Mouse (Mus musculus) kidney, adult 11 months (tissue): ENCODE data around the gene Sec31b.

Source experiments
- DNase-seq: peaks from one replicate; pipeline ENCODE4 v3.0.0; 2022

The Sec31b gene

GRCm38 (mm10) chr19:44545321-44546041 lies at the start of gene Sec31b:
Gene Sec31b (minus strand): TSS chr19:44545864.
- DNase-seq: peak; percentile 58

- DNase-seq: no peak
These were observed 48.5 kb upstream of the Sec31b start for GRCm38 (mm10) chr19:44594180-44594579.

DNA sequence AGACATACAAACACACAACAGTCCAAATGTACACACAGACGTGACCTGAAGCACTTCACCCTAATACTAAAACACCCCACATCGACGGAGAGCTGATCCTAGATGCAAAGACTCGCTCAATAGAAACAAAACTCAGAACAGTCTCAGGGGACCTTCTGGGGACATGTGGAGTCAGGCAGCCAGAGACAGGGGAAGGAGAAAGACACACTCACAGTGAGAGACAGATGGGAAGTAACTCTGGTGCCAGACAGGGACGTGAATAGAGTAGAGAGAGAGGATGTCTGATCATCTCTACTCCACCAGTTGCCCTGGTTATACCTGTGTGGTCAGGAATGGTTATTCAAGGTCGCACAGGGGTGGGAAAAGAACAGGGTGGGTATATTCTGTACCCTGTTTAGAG lies 46.0 kb upstream of the Sec31b start:
- DNase-seq: no peak

DNA sequence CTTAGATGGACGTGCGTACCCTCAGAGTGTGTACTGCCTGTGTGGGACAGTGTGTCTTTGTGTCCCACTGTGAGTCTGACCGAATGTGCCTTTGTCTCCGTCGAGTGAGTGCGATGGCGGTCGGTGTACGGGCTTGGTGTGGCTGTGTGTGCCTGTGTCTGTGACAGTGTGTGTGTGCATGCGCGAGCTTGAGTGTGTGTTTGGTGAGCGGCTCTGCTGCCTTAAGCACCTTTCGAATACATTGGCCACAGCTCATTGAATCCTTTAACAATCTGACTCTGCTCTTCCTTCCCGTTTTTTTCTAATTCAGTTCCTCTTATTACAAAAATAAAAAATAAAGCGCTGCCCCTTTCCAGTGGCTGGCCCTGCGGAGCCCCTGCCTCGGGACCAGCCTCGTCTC lies 45.3 kb upstream of the Sec31b start:
- no peak for DNase-seq

DNA sequence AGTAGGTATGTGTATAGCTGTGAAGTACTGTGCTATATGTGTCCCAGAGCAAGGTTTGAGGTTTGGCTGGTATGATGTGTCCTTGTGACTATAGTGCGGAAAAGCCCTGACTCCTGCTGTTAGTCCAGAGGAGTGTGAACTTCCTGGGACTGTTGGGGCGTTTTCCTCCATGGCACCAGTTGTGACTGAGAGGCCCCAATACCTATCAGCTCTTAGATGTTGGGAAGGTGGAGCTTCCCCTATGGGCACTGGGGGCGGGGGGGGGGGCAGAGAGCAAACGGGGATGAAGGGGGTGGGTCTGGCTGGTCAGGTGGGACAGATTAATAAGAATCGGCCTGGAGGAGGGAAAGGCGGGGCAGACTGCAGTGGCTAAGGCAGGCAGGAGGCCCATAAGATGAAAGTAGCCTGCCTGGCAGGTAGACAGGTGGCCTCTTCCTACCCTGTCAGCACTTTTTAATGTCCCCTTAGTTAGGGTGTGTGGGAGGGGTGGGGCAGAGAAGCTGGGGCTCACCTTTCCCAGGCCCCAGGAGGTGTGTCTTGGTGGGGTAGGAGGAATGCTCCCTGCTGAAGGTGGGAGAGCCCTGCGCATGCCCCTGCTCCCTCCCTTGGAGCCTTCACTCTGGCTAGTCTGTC lies 44.0 kb upstream of the Sec31b start:
- DNase-seq: no peak

DNA sequence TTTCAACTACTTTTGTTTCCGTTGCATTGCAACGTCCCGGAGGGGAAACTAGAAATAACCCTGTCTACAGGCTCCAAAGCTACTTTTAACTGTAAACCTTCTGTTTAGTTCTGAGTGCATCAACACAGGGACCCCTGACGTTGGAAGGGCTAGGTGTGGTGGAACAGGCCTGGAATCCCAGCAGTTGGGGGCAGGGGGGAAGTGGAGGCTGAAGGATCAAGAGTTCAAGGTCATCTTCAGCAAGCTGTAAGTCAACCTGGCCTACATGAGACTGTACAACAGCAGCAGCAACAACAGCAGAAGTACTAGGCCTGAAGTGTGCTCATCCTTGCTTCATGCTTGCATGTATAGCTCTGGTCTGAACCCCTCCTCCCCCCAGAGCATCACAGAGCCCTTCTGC lies 42.4 kb upstream of the Sec31b start:
- no peak for DNase-seq

DNA sequence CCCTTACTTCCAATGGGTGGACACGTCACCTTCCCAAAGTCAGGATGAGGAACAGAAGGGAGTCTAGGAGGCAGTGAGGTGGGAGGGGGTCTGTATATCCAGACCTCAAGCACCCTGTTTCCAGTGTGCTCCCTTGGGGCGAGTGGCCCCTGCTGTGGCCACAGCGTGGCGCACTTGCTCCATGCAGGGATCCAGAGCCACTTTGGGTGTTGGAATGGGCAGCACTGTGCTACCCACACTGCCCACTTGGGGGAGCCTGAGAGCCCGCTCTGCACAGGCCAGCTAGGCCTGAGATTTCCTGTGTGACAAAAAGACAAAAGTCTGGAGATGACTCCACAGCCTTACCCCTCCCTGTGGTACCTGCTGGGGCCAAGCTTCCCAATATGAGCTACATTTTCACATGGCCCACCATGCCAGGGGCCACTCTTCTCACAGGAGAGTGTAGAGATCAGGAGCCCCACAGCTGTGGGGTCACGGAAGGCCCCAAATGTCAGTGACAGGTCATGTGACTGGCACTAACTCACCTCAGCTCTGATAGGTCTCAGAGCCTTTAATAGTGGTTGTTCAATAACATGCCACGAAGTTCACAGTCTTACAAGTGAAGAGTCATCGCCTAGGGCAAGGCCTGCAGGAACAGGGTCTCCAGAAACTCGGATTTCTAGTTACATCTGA lies 37.1 kb upstream of the Sec31b start:
- DNase-seq: peak; percentile 85

- DNase-seq: no peak
These were observed 36.4 kb upstream of the Sec31b start for GRCm38 (mm10) chr19:44582103-44582502.

DNA sequence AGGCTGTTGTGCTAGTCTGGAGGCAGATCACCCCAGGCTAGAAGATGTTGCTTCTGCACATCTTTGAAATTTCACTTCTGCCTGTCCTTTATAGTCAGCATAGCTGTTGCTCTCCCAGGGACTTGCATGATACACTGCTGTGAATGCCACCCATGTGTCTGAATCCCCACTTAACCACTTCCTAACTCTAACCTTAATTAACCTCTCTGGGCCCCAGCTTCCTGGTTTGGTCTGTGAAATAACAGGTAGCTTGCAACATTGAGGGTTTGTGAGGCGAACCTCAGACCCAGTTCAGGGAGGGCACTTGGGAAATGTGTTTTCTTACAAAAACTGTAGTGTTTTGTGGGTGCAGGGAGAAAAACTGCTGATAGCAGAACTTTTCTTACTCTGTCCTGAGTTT lies 32.4 kb upstream of the Sec31b start:
- DNase-seq: no peak

DNA sequence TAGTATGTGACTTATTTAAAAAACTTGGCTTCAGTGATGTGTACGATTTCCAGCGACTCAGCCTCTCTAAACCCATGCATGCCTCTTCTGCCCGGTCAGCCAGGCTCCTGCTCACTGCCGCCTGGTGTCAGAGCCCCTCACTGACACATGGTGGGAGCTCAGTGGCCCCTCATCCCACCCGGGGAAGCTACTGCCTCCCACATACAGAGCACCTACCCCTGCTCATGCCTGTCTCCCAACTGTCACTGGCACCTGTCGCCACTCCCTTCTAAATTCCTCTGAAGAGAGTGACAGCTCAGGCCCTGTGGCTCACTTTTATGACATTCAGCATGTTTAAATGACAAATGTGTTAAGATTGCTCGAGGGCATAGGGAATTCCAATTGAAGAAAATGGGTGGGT lies 30.6 kb upstream of the Sec31b start:
- DNase-seq: no peak

DNA sequence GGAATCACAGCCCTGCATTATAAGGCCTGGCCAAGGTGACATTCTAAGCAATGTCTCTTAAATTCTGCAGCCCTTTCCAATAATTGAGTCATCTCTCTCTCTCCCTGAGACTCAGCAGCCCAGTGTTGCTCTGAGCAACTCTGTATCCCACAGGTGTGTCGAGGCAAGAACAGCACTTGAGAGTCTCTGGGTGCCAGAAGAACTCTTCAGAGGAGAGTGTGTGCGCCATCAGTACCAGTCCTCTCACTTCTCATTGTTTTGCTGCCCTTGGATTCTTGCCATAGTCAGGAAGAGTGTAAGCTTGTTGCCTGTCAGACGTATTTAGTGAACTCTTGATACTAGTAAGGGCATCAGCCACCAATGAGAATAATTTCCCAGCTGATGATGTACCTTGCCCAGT lies 22.1 kb upstream of the Sec31b start:
- no peak for DNase-seq

GRCm38 (mm10) chr19:44564006-44564405 lies 18.3 kb upstream of the Sec31b start:
- DNase-seq: no peak

DNA sequence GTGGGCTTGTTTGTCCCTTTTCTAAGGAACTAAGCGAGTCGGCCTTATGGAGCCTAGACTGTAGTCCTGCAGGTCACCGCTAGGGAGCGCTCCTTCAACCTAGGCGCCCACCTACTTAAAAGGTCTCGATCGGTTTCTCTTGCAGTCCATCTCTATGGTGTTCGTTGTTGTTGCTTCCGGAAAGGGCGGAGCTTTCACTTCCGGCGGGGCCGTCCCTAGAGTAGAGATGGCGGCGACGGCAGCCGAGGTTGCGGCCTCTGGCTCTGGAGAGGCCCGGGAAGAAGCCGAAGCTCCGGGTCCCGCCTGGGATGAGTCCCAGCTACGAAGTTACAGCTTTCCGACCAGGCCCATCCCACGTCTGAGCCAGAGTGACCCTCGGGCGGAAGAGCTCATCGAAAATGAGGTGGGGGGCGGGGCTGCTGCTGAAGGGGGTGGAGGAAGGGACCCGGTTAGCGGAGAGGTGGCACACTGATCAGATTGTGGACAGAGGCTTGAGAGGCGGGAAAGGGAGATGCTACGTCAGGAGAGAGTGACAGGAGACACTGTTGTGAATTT lies 17.1 kb upstream of the Sec31b start, which contains the start of gene Hif1an:
TSS of gene Hif1an (plus strand) at position 199 of the 555 bp plus-strand sequence.
- DNase-seq: peak; percentile 97

DNA sequence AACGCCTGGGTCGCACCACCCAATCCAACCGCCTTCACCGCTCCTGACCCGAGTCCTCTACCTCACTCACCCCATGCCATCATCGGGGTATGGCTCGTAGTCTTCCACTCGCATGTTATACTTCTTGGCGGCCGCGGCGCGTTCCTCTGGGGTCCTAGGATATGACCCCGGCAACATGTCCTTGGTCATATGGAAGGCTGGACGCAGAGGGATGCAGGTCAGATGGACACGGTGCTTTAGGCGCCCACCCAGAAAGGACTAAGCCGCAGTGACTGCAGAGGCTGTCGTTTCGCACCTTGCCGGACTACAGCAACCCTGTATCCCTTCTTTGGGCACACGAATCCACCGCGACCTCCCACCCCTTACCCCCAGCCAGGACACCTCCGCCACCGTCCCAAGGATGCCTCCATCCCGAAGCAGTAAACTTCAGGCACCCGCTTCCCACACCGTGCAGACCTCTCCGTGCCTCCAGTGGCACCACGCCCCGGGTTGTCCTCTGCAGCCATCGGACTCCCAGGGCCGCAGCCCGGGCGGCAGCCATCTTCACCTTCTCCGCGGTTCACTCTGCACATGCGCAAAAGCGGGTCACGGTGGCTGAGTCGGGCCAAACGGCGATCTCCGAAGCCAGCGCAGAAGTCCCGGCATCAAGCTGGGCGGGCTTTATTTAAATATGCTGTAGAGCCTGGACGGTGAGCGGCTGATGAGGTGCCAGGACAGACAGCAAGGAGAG lies 9.4 kb upstream of the Sec31b start, which contains the start of gene Ndufb8:
TSS of gene Ndufb8 (minus strand) at position 580 of the 730 bp plus-strand sequence.
- peak; percentile 93 for DNase-seq

DNA sequence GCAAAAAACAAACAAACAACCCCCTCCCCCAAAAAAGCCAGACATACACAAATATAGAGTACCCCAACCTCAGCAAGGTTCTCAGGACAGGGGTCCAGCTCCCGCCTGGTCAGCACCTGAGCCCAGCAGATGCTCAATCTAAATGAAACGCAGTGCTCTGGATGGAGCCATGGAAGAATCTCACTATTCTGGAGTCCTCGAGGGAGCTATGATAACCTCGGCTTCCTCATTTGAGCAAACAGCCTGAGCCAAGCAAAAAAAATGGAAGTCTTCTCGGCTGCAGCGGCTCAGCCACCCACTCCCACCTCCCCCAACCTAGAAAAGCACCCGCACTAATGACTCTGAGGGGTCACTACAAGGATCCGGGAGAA lies 8.8 kb upstream of the Sec31b start:
- DNase-seq: no peak

- DNase-seq: peak; percentile 68
These were observed 7.6 kb upstream of the Sec31b start for GRCm38 (mm10) chr19:44553286-44553685.

GRCm38 (mm10) chr19:44552731-44553130 lies 7.1 kb upstream of the Sec31b start, which contains the start of gene Gm20538:
Gene Gm20538 (minus strand): TSS chr19:44552831.
- DNase-seq: no peak

DNA sequence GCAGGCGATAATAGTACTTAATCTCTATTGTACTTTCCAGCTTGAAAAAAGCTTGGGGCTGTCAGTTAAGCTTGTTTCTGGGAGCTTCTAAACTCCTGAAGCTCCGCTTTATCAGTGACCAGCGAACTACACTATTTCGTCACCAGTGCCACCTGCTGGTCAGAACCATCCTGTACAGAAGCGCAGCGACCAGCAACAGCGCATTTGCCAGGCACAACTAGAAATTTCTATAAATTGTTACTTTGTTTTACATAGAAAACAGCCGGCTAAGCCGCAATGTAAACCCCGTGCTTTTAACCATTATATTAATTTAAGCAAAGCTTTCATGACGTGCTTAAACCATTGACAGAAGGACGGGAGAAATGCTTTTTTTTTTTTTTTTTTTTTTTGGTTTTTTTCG lies 889 bp downstream of the Sec31b start:
- peak; percentile 56 for DNase-seq

DNA sequence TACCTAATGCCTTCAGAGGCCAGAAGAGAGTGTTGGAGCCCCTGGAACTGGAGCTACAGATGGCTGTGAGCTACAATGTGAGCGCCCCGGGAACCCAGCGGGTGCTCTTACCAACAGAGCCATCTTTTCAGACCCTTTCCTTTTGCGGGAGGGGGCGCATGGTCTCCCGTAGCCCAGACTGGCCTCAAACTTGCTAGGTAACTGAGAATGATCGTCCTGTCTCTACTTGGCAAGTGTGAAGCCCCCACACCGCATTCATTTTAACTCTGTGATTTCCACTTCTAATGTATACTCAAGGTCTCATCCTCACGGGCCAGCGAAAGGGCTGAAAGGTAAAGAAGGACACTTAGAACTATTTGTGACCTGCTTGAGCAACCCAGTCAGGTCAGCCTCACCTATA lies 1.3 kb downstream of the Sec31b start:
- no peak for DNase-seq

DNA sequence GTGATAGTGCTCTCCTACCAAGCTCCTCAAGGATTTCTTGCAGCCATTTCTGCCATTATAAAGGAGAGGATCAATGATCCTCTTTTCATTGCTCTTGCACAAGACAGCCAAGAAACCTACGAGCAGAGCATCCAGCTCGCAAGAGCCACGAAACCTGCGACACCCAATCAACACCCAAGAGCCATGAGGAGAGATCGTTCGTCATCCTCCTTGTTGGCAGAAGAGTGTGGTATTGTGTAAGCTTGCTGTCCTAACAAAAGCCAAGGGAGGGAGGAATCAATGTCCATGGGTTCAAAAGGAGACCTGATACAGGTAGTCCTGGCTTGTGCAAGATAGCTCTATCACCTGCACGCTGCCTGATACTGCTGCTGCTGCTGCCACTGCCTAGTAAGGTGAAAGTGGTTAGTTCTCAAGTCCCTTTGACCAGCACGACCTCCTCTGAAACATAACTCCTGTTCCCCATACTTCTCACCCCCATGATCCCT lies 2.9 kb downstream of the Sec31b start:
- no peak for DNase-seq

DNA sequence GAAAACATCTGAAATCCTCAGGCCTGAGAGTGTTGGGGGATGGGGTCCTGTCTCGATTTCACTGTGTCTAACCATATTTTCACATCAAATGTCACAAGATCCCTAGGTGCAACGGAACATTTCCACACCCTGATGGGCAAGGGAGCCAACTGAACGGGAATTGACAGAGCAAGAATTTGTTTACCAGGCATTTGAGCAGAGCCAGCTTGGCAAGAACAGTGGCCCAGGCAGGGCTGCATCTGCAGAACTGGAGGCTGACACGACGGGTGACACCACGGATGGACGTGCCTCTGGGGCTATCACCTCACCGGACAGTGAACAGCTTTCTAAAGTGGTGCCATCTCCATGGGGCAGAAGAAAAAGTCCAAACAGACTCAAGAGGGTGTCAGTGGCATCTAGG lies 8.2 kb downstream of the Sec31b start:
- no peak for DNase-seq

- no peak for DNase-seq
These were observed 10.3 kb downstream of the Sec31b start for GRCm38 (mm10) chr19:44535376-44535775.

DNA sequence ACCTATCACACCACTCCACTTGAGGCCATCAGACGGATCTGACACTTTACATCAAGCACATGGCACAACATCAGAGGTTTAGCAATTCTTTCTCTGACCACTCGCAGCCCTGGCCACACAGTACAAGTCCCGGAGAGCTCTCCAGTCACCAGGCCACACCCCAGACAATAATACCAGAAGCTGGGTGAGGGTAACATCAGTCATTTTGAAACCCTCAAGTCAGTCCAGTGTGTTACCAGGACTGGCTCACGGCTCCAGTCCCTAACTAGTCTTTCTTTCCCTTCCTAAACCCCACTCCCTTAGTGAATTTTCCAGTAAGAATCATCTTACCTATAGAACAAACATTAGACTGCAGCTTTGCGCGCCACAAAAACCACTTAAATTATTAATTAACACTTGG lies 15.6 kb downstream of the Sec31b start:
- no peak for DNase-seq
